Mouse (Mus musculus) urinary bladder, postnatal 10 days (tissue): ENCODE data around the gene Zdhhc9.

Experiments
- DNase-seq: peaks from one replicate; pipeline ENCODE4 v3.0.0; 2022; ENCODE audit warnings: low spot score

Gene Zdhhc9

DNA sequence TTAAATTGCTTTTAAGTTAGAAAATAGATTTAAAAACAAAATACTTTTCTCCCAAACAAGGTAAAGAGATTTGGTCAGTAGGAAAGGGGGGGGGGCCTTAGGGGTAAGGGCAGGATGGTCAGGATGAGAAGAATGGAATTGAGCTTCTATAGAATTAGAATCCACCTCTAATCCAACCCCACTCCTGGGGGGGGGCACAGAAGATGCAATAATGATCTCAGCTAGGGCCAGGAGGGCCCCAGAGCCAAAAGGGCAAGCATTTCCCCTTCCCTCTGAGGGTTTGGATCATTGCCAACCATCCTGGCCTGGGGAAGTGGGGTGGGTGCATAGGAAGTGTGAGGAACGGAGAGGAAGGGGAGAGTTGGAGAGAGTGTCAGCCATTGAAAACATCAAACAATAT, 38.3 kb downstream of the Zdhhc9 start:
- no peak for DNase-seq

DNA sequence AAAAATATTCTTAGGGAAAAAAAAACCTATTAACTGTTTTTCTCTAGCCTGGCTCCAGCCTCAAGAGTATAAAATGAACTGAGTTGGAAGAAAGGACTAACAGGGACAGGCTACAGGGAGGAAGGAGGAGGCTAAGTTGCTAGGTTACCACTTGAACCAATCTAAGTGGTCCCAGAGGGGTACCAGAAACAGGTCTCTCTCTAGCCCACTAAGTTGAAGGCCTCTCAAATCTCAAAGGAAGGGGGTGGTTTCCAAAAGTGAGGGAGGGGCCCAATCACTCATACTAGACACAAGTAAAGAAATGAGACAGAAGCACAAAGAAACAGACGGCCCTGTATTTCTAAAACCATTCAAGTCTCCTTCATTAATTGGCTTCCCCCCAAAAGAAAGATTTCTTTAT, 38.8 kb downstream of the Zdhhc9 start:
- no peak for DNase-seq

DNA sequence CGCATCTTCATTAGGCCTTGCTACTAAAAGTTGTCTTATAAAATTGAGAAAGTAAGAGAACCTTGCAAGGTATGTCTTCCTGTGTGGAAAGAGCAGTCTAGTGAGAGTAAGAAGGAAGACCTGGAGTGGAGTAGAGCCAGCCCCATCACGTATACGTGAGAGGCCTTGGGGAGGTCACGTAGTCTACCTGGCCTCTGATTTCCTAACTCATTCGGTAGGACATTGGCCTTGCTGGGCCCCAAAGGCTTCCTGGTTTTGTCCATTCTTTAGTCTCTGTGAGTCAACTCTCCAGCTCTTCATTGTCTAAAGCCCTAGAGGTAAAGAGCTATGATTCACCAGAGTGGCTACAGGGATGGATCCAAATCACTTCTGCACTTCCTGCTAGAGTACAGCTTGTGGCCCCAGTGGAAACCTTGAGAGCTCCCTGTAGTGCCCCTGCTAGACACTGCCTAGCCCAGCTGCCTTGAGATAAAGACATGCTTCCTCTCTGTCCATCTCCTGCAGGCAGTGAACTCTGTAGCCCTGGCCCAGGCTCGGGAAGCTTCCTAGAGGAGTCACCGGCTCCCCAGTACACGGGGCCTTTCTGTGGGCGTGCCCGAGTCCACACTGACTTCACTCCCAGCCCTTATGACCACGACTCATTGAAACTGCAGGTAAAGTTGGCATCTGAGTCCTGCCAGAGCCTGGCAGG, 50.3 kb downstream of the Zdhhc9 start:
- no peak for DNase-seq

DNA sequence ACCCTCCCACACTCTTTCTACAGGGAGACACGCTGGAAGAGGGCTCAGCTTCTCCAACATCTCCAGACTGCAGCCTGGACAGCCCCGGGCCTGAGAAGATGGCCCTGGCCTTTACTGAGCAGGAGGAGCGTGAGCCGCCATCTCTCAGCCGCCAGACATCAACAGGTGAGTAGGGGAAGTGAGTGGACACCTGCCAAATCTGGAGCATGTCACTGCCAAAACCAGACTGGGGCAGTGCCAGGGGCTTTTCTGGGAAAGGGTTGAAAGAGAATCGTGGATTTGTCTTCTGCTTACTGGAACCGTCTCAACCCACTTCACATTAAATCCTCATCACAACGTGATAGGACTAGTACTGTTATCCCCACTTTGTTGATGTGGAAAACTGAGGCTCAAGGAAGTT, 51.3 kb downstream of the Zdhhc9 start:
- DNase-seq, result no peak

DNA sequence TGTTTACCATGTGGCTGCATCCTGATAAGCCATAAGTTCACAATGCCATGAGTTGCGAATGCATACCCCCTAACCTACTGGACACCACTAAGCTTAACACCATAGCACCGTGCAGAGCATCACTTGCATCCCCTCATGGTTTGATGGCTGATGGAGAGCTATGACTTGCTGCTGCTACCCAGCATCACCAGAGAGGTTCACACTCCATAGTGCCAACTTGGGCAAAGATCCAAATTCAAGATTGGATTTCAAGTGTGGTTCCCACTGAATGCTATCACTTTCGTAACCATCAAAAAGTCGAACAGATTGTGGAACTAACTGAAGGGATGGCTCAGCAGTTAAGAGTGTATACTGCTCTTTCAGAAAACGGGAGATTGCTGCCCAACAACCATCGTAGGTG, 53.2 kb downstream of the Zdhhc9 start:
- DNase-seq, result no peak

DNA sequence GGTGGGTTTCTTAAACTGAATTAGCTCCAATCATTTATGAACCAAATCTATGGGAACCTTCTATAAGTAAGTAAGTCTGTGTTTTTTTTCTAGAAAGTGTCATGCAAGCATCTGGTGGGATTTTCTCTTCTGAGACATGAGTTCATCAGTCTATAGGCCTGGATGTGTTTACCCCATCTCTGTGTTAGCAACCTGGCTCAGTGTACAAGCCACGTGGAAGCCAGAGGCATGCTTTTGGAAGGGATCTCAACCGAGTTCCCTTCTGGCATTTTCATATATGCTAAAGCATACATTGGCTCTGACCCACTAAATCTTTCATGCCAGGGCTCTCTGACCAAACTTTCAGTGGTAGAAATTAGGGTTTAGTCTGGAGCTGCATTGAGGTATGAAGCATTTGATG, 54.7 kb downstream of the Zdhhc9 start:
- DNase-seq, result no peak

DNA sequence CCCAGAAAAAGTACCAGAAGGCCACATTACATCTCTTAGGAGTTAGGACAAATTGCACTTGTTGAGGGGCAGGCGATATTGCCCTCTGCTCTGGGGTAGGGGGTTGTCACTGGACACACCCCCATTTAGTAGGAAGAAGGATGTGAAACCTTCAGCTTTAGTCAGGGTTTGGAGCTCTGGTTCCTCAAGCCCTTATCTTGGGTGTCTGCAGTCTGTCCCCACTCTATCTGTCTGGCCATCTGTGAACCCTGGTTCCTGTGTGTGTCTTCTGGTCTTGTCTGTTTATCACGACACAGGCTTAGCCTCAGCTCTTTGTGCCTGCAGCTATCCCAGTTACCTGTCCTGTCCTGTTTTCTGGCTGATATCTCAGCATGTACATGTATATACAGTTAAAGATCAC, 55.3 kb downstream of the Zdhhc9 start:
- DNase-seq, result no peak

DNA sequence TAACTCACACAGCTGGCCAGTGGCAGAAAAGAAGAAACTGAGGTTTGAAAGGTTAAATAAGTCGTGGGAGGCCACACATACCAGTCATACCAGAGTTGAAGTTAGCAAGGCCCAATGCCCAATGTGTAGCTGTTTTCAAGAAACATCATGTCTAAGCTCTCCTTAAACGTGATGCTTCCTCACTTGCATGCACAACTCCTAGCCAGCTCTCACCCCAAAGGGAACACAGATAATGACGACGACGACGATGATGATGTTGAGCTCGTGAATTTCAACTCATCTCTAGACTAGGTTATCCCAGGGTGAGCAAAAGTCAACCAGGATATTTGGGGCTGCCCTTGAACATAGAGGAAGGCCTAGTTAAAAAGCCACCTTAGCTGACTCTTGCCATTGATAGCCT, 56.6 kb downstream of the Zdhhc9 start:
- no peak for DNase-seq

DNA sequence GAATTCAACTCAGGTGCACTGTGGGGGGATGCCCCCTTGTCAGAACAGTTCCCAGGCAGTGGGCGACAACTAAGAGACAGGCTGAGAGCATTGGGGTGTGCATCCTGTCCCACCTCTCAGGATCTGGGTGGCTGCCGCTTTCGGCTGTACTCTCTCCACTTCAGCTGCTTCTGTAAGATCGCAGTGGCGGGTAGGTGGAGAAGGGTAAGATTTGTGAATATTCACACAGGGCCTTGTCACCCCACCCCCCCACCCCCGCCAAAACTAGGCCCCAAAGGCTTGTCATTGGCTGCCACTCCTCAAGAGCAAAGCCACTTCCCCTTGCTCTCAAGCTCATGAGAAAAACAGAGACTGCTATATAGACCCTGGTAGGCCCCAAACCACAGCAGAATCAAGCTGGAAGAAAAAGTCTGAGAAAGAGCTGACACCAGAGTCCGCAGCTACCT, 60.9 kb downstream of the Zdhhc9 start:
- no peak for DNase-seq

DNA sequence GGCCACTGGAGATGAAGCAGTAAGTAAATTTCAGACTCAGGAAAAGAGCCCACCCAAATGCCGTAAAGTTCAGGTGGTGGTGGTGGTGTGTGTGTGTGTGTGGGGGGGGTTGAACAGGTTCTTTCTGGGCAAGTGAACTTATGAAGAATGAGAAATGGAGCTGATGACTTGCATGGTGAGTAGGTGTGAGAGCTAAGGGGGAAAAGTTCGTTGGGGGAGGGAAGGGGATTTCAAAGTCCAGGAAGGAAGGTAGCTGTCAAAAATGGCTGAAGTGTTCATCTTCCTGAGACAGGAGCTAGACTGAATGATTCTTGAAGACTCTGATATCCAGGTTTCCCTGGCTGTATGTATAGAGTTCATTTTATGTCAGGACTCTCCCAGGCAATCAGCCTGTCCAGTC, 61.5 kb downstream of the Zdhhc9 start:
- DNase-seq, result no peak

DNA sequence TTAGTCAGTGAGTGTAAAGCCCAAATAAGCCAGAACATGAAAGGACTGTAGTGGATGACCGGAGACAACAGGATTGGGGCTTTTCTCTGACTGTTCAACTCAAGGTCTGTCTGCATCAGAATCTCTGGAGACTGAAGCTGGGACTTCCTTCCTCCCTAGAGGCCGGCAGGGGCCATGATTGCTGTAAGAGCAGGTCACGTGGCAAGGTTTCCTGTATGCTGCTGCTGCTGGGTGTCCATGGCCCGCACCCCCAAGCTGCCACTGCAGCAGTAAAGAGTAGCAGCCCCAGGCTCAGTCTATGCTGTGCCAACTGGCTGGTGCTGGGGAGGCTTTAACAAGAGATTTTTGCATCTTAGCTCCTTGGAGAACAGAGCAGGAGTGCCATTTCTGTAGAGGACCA, 62.4 kb downstream of the Zdhhc9 start, which contains the start of gene Sash3:
TSS of gene Sash3 (plus strand) at position 175 of the 400 bp plus-strand sequence.
- no peak for DNase-seq

DNA sequence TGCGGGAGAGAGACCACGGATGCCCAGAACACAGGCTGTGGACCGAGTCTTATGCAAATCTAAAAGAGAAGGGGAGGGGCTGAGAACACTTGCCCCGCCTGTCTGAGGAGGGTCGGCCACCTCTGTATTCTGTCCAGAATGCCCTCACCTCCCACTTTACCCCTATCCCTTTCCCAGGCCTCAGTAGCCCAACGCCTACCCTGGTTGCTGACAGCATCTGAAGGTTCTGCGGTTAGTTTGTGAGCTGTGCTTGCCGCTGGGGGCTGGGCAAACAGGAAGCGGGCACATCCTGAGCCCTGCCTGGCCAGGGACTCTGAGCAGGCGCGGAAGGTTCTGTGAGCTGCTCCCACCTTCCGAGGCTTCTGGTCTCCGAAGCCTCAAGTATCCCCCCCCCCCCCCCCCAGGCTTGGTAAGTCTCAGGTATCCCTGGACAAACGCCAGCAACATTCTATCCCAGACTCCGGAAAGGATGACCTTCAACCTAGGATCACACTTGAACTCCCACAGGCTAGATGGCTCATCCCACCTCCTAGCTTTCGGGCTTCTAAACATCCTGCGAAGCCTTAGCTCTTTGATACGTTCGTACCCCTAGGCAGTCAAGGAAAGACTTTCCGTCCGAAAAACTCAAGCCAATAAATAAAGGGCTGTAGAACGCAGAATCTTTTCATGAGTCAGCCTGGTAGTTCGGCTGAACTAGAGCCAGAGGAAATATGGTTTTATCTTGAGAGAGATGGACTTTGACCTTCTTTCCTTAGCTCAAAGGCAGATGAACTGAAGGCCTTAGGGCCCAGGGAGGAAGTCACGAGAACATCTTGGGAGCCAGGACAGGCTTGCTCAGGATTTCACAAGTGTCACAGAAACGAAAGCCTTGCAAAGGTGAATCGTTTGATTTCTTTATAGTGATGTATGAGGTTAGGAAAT, 65.0 kb downstream of the Zdhhc9 start:
- no peak for DNase-seq

DNA sequence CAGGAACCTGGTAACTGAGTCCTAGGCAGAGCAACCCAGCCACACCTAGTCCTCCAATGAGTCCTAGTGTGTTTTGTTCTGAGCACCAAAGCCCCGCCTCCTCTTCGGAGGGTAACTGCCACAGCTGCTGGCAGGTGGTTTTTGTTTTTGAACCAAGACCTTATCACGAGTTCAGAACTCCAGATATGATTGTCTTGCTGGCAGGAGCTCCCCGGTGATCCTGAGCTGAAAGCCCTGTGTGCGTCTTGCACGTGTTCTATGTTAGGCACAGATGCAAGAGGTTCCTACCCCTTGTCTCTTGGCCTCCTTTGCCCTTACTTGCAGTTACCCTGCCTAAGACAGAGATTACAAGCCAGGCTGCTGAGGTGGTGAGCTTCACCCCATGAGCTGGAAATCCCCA, 67.2 kb downstream of the Zdhhc9 start:
- DNase-seq, result no peak

DNA sequence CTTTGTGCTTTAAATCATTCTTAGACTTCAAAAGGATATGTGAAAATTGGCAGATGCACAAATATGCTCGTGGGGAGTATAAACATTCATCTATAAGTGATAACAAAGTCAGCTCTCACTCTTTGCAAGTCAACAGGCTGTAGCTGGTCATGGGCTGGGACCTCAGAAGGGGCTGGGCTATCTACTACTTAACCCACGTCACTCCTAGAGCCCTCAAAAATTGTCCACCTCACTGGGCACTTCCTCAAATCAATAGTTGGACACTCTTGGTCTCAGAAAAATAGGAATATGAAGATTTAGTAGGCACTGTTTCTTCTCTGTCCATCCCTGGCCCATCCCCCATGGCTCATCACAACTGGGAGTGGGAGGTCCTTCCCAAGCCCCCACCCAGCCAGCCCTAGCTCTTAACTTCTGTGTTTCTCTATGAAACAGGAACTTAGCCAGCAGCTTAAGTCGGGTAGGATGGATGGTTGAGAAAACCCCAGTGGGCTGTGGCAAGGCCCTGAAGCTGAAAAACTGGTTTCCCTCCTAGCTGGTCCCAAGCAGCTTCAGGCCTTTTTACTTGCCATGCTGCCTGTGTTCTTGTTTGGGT, 68.3 kb downstream of the Zdhhc9 start:
- no peak for DNase-seq

DNA sequence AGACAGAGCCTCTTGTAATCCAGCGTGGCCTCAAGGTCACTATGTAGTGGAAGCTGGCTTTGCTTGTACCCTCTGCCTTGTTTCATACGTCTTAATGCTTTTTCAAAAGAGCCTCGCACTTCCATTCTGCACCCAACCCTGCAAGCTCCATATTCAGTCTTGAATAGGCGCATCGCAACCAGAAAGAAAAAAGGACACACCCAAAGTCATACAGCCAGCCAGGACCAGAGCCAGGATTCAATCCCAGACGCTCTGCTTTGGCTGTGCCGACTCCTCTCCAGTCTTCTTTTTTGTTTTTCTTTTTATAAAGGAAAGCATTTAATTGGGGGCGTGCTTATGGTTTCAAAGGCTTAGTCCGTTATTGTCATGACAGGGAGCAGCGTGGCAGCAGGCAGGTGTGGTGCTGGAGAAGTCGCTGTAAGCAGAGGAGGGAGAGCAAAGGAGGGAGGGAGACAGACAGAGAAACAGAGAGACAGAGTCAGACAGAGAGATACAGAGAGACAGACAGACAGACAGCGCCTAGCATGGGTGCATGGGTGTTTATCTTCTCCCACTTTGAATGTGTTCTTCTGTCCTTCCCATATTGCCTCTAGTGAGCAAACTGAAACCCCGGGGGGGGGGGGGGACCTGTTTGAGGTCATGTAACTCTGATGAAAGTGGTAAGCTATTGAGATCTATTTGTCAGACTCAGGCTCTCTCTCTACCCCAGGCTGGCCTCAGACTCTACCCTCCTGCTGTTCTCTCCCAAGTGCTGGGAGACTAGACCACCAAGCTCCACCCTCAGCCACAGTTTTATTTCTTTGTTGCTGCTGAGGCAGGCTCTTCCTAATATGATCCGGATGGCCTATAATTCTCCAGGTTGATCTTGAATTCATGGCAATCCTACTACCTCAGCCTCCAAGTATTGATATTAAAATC, 69.1 kb downstream of the Zdhhc9 start:
- no peak for DNase-seq

DNA sequence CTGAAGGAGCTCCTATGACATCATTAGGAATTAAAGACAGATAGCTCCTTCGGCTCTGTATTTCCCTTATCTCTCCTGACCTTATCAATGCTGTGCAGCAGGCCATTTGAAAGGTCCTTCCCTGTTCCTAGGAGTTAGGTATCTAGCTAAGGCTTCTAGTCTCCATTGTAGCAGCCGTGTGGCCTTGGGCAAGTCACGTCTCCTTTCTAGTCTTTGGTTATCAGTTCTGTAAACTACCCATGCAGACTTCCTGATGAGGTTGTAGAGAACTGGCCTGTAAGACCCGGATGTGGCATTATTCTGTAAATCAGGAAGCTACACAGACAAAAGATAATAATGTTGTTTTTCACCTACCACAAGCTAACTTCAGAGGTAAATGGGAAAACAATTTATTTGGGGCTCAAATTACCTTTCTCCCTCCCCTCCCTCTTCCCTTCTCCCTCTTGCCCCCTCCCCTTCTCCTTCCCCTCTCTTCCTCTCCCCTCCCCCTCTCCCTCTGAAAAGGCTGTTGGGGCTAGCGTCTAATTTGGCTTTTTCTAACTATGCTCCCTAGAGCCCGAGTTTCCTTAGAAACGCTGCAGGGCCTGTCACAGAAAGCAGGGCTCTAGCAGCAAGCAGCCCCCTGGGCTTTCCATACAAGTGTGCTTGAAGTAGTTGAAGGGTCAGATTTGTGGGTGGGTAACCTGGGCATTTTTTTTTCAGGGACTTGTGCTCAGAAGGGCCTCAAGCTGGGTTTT, 70.0 kb downstream of the Zdhhc9 start:
- no peak for DNase-seq

DNA sequence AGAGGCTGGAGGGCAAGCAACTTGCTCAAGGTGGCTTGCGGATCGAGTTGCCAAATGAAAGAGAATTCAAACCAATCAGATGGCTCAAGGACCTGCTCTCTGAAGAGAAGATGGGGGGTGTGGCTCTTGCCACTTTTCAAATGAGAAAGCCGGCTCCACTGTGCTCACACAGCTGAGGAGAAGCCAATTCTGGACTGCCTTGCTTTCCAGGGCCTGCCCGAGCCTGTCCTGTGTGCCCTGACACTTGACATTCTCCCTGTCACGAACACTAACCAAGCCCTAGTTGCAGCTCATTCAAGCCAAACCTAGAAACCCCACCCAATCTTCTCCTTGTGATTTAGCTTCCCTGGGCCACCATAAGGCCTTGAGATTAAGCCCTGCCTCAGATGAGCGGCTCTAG, 70.7 kb downstream of the Zdhhc9 start:
- no peak for DNase-seq

DNA sequence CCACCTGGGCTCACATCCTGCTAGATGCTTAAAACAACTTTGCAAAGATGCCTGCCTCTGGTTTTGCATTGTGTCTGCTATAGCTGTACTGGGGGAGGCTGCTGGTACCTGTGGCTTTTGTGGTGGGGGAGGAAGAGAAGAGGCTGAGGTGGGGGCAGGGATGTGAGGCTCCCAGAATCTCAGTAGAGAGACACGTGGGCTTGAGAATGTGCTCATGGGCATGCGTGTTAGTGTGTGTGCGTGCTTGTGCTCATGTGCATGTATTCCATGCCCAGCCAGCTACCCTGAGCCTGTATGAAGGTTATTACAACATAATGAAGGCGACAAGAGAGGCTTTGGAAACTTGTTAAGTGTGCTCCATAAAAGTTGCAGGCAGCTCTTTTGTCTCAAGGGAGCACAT, 71.7 kb downstream of the Zdhhc9 start:
- no peak for DNase-seq

DNA sequence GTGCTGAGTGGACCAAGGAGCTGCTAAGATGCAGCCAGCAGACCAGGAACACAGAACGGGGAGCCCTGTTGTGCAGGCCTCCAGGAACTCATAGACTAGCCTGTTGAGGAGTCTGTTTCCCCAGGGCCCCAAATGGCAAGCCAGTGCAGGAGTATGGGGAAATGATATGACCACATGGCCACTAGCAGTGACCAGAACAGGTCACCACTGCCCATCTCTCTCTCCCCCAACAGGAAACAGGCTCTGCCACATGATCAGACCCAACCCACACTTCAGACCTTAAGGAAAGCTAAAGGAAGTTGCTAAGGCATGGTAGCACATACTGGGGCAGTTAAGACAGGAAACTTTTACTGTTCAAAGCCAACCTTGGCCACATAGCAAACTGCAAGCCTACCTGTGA, 79.5 kb downstream of the Zdhhc9 start:
- DNase-seq, result no peak

DNA sequence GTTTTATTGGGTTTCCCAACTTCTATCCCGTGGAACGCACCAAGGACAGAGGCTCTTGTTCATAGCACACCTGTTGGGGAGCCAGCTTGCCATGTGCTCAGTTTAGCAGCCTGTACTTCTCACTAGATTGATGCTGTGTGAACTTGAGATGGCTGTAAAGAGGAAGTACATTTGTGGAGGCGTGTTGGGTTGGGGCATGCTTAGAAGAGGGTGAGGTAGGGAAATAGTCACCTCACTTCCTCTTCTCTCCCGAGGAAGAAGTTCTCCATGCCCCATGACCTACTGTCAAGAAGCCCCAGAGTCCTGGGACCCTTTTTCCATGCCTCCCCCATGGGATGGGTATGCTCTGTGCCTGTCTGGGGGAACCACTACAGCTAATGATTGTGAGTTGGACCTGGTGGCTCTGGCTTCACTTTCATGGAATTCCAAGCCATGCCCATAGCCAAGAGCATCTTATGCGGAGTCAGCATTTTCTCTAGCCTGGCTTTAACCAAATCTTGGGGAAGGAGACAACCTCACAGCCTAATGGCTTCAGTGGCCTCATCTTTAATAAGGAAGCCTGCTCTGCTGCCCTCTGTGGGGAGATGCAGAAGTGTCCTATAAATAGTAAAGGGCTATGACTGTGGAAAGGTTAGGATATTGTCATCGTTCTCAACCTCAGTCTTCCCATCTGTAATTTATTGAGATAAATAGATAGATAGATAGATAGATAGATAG, 81.0 kb downstream of the Zdhhc9 start:
- DNase-seq, result no peak
